Mouse (Mus musculus) activated CD4-positive, CD25-positive, alpha-beta regulatory T cell, adult 4 months (primary cell): ENCODE results near the gene Gm7347. TPM values are rescaled to one million over a fixed set of nuclear protein-coding genes. Genes with fewer than 3 reads are reported as not detected.
"Not testable (repeated sequence)": the region's sequence is repeated elsewhere in the genome, so short reads cannot be mapped to it uniquely, and the experiment has no call there.

Experiments
- ATAC-seq: one replicate; pipeline ENCODE4 v1.8.0; 2017
- polyA plus RNA-seq, 2 experiments: library from polyadenylated mRNA; unstranded; fragments of 100-300 nt; shearing (Covaris generic); gene quantifications; one replicate each; pipeline ENCODE4 v1.2.1; 2017

The Gm7347 gene
- polyA plus RNA-seq: not detected

DNA sequence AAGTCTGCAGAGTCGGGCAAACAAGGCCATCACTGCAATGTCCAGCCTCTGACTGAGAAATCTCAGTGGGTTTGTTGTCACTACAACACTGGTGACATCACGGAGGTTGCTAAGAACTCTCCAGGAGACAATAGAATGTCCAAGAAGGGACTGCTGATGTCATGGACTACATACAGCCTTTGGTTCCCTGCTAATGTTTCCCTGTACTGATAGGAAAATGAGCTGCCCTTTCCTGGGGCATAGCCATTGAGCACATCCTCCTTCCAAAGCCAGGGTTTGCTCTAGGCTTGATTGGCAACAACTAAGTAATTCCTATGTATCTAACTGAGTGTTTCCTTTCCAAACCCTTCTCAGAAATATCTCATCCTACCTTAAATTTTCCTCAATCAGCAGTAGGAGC, at the start of gene Gm7347:
TSS of gene Gm7347 (minus strand) at position 101 of the 400 bp plus-strand sequence.
- not testable (repeated sequence) for ATAC-seq

DNA sequence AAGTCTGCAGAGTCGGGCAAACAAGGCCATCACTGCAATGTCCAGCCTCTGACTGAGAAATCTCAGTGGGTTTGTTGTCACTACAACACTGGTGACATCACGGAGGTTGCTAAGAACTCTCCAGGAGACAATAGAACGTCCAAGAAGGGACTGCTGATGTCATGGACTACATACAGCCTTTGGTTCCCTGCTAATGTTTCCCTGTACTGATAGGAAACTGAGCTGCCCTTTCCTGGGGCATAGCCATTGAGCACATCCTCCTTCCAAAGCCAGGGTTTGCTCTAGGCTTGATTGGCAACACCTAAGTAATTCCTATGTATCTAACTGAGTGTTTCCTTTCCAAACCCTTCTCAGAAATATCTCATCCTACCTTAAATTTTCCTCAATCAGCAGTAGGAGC, 46.9 kb upstream of the Gm7347 start, which contains the start of gene 5031410I06Rik:
TSS of gene 5031410I06Rik (minus strand) at position 101 of the 400 bp plus-strand sequence.
- not testable (repeated sequence) for ATAC-seq

DNA sequence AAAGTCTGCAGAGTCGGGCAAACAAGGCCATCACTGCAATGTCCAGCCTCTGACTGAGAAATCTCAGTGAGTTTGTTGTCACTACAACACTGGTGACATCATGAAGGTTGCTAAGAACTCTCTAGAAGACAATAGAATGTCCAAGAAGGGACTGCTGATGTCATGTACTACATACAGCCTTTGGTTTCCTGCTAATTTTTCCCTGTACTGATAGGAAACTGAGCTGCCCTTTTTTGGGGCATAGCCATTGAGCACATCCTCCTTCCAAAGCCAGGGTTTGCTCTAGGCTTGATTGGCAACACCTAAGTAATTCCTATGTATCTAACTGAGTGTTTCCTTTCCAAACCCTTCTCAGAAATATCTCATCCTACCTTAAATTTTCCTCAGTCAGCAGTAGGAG, 30.8 kb upstream of the Gm7347 start, which contains the start of gene Gm10471:
TSS of gene Gm10471 (minus strand) at position 101 of the 400 bp plus-strand sequence.
- not testable (repeated sequence) for ATAC-seq

DNA sequence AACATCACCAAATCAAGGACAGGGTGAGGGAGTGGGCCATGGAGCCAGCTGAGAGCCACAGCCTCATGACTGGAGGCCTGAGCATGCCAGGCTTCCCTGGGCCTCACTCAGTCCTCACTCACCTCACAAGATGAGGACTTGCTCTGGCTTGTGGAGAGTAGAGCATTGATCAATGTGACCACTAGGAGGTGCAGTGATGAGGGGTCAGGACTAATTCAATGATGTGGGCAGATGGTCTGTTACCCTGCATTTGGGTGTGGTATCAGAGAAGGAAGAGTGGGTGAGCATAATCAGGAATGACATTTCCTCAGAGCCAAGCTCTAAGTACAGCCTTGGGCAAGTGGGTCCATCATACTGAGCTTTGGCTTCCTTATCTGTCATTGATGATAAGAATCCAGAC, 20.6 kb upstream of the Gm7347 start:
- not testable (repeated sequence) for ATAC-seq

DNA sequence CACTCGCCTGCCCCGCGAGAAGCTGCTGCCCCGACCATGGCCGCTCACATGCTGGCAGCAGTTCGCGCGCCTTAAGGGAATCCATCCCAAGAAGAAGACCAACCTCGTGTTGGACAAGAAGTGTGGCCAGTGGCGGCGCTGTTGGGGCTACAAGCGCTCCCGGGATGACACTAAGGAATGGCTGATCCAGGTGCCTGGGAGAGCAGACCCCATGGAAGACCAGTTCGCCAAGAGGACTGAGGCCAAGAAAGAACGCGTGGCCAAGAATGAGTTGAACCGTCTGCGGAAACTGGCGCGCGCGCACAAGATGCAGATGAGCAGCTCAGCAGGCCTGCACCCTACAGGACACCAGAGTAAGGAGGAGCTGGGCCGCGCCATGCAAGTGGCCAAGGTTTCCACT, 12.3 kb upstream of the Gm7347 start:
- no peak for ATAC-seq

DNA sequence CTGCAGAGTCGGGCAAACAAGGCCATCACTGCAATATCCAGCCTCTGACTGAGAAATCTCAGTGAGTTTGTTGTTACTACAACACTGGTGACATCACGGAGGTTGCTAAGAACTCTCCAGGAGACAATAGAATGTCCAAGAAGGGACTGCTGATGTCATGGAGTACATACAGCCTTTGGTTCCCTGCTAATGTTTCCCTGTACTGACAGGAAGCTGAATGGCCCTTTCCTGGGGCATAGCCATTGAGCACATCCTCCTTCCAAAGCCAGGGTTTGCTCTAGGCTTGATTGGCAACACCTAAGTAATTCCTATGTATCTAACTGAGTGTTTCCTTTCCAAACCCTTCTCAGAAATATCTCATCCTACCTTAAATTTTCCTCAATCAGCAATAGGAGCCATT, 18.9 kb downstream of the Gm7347 start, which contains the start of gene Speer4a:
TSS of gene Speer4a (minus strand) at position 101 of the 400 bp plus-strand sequence.
- ATAC-seq: not testable (repeated sequence)

DNA sequence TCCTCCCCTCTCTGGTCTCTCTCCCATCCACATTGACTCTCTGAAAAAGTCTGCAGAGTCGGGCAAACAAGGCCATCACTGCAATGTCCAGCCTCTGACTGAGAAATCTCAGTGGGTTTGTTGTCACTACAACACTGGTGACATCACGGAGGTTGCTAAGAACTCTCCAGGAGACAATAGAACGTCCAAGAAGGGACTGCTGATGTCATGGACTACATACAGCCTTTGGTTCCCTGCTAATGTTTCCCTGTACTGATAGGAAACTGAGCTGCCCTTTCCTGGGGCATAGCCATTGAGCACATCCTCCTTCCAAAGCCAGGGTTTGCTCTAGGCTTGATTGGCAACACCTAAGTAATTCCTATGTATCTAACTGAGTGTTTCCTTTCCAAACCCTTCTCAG, 35.6 kb downstream of the Gm7347 start, which contains the start of gene Gm5862:
TSS of gene Gm5862 (minus strand) at position 101 of the 400 bp plus-strand sequence.
- ATAC-seq: not testable (repeated sequence)

DNA sequence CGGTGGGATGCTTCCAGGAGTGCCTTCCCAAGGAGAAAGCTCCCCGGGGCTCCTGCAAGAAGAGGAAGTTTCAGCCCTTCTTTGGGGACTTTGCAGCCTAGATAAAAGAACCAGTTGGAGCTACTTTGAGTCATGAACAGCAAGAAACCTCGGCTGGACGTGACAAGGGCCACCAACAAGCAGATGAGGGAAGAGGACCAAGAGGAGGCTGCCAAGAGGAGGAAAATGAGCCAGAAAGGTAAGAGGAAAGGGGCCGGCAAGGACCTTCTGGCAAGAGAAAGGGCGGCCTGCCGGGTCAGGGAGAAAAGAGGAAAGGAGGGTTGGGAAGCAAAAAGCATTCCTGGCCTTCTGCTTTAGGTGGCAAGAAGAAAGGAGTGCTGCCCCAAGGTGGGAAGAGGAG, 50.7 kb downstream of the Gm7347 start:
- not testable (repeated sequence) for ATAC-seq

DNA sequence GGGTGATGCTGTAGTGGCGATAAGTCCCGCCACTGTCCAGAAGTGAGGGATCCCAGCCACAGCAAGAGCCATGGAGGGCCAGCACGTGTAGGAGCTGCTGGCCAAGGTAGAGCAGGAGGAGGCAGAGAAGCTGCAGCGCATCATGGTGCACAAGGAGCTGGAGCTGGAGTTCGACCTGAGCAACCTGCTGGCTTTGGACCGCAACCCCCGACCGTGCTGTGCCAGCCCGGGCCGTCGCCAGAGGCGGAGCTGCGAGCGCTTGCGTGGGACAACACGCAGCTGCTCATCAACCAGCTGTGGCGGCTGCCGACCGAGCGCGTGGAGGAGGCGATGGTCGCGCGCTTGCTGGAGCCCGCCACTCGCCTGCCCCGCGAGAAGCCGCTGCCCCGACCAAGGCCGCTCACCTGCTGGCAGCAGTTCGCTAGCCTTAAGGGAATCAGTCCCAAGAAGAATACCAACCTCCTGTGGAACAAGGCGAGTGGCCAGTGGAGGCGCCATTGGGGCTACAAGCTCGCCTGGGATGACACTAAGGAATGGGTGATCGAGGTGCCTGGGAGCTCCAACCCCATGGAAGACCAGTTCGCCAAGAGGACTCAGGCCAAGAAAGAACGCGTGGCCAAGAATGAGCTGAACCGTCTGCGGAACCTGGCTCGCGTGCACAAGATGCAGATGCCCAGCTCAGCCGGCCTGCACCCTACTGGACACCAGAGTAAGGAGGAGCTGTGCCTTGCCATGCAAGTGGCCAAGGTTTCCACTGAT, 51.3 kb downstream of the Gm7347 start:
- ATAC-seq: not testable (repeated sequence)

DNA sequence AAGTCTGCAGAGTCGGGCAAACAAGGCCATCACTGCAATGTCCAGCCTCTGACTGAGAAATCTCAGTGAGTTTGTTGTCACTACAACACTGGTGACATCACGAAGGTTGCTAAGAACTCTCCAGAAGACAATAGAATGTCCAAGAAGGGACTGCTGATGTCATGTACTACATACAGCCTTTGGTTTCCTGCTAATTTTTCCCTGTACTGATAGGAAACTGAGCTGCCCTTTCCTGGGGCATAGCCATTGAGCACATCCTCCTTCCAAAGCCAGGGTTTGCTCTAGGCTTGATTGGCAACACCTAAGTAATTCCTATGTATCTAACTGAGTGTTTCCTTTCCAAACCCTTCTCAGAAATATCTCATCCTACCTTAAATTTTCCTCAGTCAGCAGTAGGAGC, 53.7 kb downstream of the Gm7347 start, which contains the start of gene Gm1979:
TSS of gene Gm1979 (minus strand) at position 101 of the 400 bp plus-strand sequence.
- not testable (repeated sequence) for ATAC-seq

Other genes starting within 250 kb of the Gm7347 start
- gene Gm21663, start 116.2 kb downstream of the Gm7347 start, polyA plus RNA-seq: not detected
- not detected for gene Gm21671, start 104.2 kb downstream of the Gm7347 start, polyA plus RNA-seq
- not detected for gene Gm21680, start 85.9 kb downstream of the Gm7347 start, polyA plus RNA-seq
- gene Gm21698, start 69.9 kb downstream of the Gm7347 start, polyA plus RNA-seq: not detected
- gene Gm1979, start 53.8 kb downstream of the Gm7347 start, polyA plus RNA-seq: not detected
- gene Gm5862, start 35.7 kb downstream of the Gm7347 start, polyA plus RNA-seq: not detected
- gene Speer4a, start 19.0 kb downstream of the Gm7347 start, polyA plus RNA-seq: not detected
- gene Gm10471, start 30.7 kb upstream of the Gm7347 start, polyA plus RNA-seq: not detected
- not detected for gene 5031410I06Rik, start 46.8 kb upstream of the Gm7347 start, polyA plus RNA-seq
- gene Gm10220, start 62.8 kb upstream of the Gm7347 start, polyA plus RNA-seq: not detected
- gene Gm7361, start 199.1 kb upstream of the Gm7347 start, polyA plus RNA-seq: not detected